Mouse (Mus musculus) CH12.LX (cell line): ENCODE data around the gene Zbtb8b.

Source experiments
- CTCF ChIP-seq, 2 experiments: IDR thresholded peaks in 1 of 2; conservative IDR thresholded peaks in 1 of 2; 2 replicates each; pipeline ENCODE4 v1.5.1; 2011 to 2012; ENCODE audit warnings: low read depth in 2 of 2, low read length in 2 of 2, improper control_type of control experiment in 1 of 2, inconsistent platforms in 1 of 2, mild to moderate bottlenecking in 1 of 2, moderate library complexity in 1 of 2
- E2F4 ChIP-seq: IDR thresholded peaks from 2 replicates; pipeline ENCODE4 v1.6.1; 2011; ENCODE audit warnings: low read depth, low read length, improper control_type of control experiment; ENCODE audit not compliant: insufficient replicate concordance
- ELF1 ChIP-seq: IDR thresholded peaks from 2 replicates; pipeline ENCODE4 v1.6.1; 2014; ENCODE audit warnings: low read depth, mild to moderate bottlenecking, inconsistent platforms, low read length, improper control_type of control experiment
- EP300 ChIP-seq: IDR thresholded peaks from 2 replicates; pipeline ENCODE4 v1.6.1; 2011; ENCODE audit warnings: low read length, improper control_type of control experiment
- HCFC1 ChIP-seq: IDR thresholded peaks from 2 replicates; pipeline ENCODE4 v1.6.1; 2012; ENCODE audit warnings: low read depth, mild to moderate bottlenecking, inconsistent platforms, low read length, improper control_type of control experiment
- NELFE ChIP-seq: IDR thresholded peaks from 2 replicates; pipeline ENCODE4 v1.6.1; 2011; ENCODE audit warnings: low read depth, low read length, improper control_type of control experiment
- PAX5 ChIP-seq: IDR thresholded peaks from 2 replicates; pipeline ENCODE4 v1.6.1; 2012; ENCODE audit warnings: low read length, inconsistent platforms, mixed read lengths
- POLR2A ChIP-seq: IDR thresholded peaks from 2 replicates; pipeline ENCODE4 v1.6.1; 2011; ENCODE audit warnings: low read depth, mild to moderate bottlenecking, improper control_type of control experiment, low read length
- TBP ChIP-seq: conservative IDR thresholded peaks from 2 replicates; pipeline ENCODE4 v1.6.1; 2011; ENCODE audit warnings: low read depth, low read length, improper control_type of control experiment
- USF2 ChIP-seq: conservative IDR thresholded peaks from 2 replicates; pipeline ENCODE4 v1.6.1; 2011; ENCODE audit warnings: low read depth, low read length, improper control_type of control experiment
- ZC3H11A ChIP-seq: IDR thresholded peaks from 2 replicates; pipeline ENCODE4 v1.6.1; 2012; ENCODE audit warnings: low read depth, mild to moderate bottlenecking, inconsistent platforms, low read length, improper control_type of control experiment

DNA sequence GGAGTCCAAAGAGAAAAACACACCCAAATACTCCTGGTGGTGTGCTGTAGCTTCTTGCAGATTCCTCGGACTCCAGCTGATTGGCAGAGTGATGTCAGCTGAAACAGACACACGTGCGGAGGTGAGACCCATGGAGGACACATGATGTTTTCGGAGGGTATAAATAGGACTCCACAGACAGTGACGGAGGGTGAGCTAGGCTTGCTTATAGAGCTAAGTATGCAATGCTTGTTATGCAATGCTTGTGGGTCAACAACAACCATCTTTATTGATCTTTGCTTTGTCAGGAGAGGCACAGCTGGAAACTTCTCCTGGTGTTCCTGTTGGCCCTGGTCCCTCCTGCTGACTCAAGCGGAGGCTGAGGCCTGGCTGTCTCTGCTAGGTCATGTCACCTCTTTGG is 8.1 kb upstream of the Zbtb8b start:
- TF ChIP-seq ZC3H11A (no peak), NELFE (no peak), EP300 (no peak), TBP (no peak), CTCF (conservative IDR thresholded peaks at IDR 0.05 in 1 of 2, IDR thresholded peaks at IDR 0.05 in 1 of 2; ENCODE audit: low read depth in 2 of 2, low read length in 2 of 2) (no peak), E2F4 (no peak), POLR2A (no peak), ELF1 (no peak), HCFC1 (no peak), PAX5 (no peak), USF2 (no peak)
